ENCODE assay signal across 8 mouse cellular contexts in the genomic region with DNA sequence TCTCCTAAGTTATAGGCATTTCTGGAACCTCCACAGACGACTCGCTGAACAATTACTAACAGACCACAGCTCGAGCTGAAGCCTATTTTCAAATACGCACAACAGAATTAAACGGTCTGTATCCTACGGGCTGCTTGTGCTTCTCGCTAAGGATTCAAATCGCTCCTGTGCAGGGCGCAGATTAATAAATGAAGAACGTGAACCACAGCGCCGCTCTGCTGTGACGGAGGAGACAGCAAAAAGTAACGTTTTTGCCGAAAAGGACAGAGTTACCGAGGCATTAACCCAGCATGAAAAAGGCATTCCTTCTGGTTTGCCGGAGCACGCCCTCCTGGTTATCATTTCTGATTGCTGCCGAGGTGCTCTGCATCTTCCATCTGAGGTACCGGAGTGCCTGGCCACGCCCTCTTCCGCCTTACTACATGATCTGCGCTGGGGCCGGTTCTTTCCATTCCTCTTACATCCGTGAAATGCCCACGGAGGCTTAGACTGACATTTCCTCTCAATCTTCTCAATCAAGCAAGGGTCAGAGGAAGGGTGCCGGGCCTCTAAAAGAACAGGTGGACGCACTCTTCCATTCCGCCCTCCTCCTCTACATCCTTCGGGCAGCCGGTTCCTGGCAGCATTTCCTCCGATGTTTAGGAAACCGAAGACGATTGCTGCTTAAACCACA.
DNase-seq lines count a peak whose midpoint lies in the region; ATAC-seq and TF ChIP-seq lines count a peak whose summit lies in the region.

No protein-coding gene starts in this region.

- 52% methylated on average over 34 of the region's 34 CpGs for WGBS in kidney, adult 2 months
- 51% methylated on average over 34 of the region's 34 CpGs for WGBS in hindbrain, embryonic 10.5 days
- WGBS in midbrain, embryonic 12.5 days: 56% methylated on average over 34 of the region's 34 CpGs

- DNase-seq in kidney, adult 2 months: no peak
- no peak for DNase-seq in kidney, adult 9 months
- no peak for DNase-seq in hindbrain, embryonic 10.5 days (ENCODE audit: low spot score)
- DNase-seq in spleen, adult 12 weeks (ENCODE audit: low spot score): no peak
- DNase-seq in Muller cell, postnatal 12 days (ENCODE audit: inconsistent ontology term): no peak
- DNase-seq in cerebellum, adult 11 months: no peak

- no peak for TF ChIP-seq POLR2A in kidney, adult 2 months (IDR thresholded peaks at IDR 0.05; ENCODE audit: low read depth, low read length)
- no peak for TF ChIP-seq POLR2A in bone marrow macrophage, adult 2 months (IDR thresholded peaks at IDR 0.05; ENCODE audit: borderline replicate concordance, low read depth, low read length)

- H3K4me3 ChIP-seq in kidney, adult 2 months (ENCODE audit: insufficient read depth, low read depth, low read length): peak overlapping the region; percentile 12; the same call in 1 of the 2 replicates
- H3K4me3 ChIP-seq in bone marrow macrophage, adult 2 months (ENCODE audit: insufficient read depth, low read length): peak overlapping the region; percentile 45
- H3K4me3 ChIP-seq in hindbrain, embryonic 10.5 days: peak overlapping the region; percentile 44
- H3K4me3 ChIP-seq in midbrain, embryonic 12.5 days: peak overlapping the region; percentile 36

- H3K9ac ChIP-seq in midbrain, embryonic 12.5 days (replicated peaks): no peak overlapping the region

- 0 out of 2 replicates have a peak, but pooled peaks have one; percentile 19 for TF ChIP-seq CTCF in kidney, adult 2 months (conservative IDR thresholded peaks at IDR 0.05; ENCODE audit: insufficient read depth, insufficient read length, low read depth, low read length)
- no peak for TF ChIP-seq CTCF in bone marrow macrophage, adult 2 months (IDR thresholded peaks at IDR 0.05; ENCODE audit: low read depth, low read length)

- H3K9me3 ChIP-seq in hindbrain, embryonic 10.5 days: no peaks in the 10 kb centered on the region
- H3K9me3 ChIP-seq in midbrain, embryonic 12.5 days: no peaks in the 10 kb centered on the region

- H3K4me2 ChIP-seq in midbrain, embryonic 12.5 days (replicated peaks): peak overlapping the region; percentile 47

- H3K27me3 ChIP-seq in kidney, adult 2 months (replicated peaks; ENCODE audit: control insufficient read depth, insufficient read depth, low read length): no peaks in the 10 kb centered on the region
- 0 out of 2 replicates have a peak, but pooled peaks cover 5% of the 10 kb centered on the region for H3K27me3 ChIP-seq in hindbrain, embryonic 10.5 days (ENCODE audit: insufficient read depth, poor library complexity, severe bottlenecking)
- H3K27me3 ChIP-seq in midbrain, embryonic 12.5 days: no peaks in the 10 kb centered on the region

- no peaks in the 10 kb centered on the region for H3K36me3 ChIP-seq in kidney, adult 2 months (ENCODE audit: control insufficient read depth, insufficient read depth, low read length)
- no peaks in the 10 kb centered on the region for H3K36me3 ChIP-seq in hindbrain, embryonic 10.5 days
- no peaks in the 10 kb centered on the region for H3K36me3 ChIP-seq in midbrain, embryonic 12.5 days

- no peak overlapping the region for H3K27ac ChIP-seq in kidney, adult 2 months (ENCODE audit: insufficient read depth, low read depth, low read length)
- no peak overlapping the region for H3K27ac ChIP-seq in bone marrow macrophage, adult 2 months (ENCODE audit: insufficient read depth, low read depth, low read length)
- no peak overlapping the region for H3K27ac ChIP-seq in hindbrain, embryonic 10.5 days
- no peak overlapping the region for H3K27ac ChIP-seq in midbrain, embryonic 12.5 days (replicated peaks)

- no peak for ATAC-seq in midbrain, embryonic 12.5 days (ENCODE audit: low FRiP score, low read depth)

- no peaks in the 10 kb centered on the region for H3K4me1 ChIP-seq in kidney, adult 2 months (ENCODE audit: control insufficient read depth, insufficient read depth, low read length)
- no peaks in the 10 kb centered on the region for H3K4me1 ChIP-seq in bone marrow macrophage, adult 2 months (ENCODE audit: control insufficient read depth, insufficient read depth, low read length)
- H3K4me1 ChIP-seq in hindbrain, embryonic 10.5 days (replicated peaks): peaks cover 5% of the 10 kb centered on the region; the same call in 1 of the 2 replicates
- no peaks in the 10 kb centered on the region for H3K4me1 ChIP-seq in midbrain, embryonic 12.5 days
